Mouse (Mus musculus): Measurements from ENCODE around the gene Ero1l. TPM values are rescaled to one million over a fixed set of nuclear protein-coding genes. Genes with fewer than 3 reads are reported as not detected.

The Ero1l gene
- 80.1 and 112 TPM in 2 replicates for total RNA-seq (2023)

DNA sequence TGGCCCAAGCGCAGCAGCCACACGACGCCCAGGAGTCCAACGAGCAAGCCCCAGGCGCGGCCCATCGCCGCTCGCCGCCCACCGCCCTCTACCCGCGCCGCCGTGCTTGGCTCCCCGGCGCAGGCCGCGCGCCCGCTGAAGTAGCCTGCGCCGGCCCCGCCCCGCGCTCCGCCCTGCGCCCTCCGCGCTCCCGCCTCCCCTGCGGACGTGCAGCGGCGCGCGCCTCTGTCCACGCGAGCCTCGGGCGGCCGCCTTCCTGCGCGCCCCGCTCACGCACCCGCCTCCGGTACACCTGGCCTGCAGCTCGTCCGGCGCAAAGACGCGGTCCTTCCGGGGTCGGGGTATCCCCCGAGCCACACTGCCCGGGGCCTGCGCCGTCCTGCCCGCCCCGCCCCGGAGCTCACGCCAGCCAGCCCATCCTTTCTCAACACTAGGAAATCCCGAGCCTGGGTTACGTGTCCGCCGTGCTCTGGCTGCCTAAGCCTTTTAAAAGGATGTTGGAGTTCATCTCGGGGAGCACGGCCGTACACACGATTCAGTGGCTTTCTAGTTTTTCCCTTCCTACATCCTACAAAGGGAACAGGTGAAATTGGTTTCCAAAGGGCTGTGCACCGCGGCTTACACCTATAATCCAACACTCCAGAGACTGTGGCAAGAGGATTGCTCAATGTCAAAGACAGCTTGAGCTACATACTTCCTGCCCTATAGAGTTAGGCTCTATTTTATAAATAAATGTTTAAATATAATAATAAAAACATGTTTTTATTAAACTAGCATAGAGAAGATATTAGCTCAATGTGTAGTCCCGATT lies at the start of gene Ero1l:
TSS of gene Ero1l (minus strand) at position 346 of the 811 bp plus-strand sequence.

GRCm38 (mm10) chr14:45350931-45351859 lies 32.6 kb upstream of the Ero1l start, which contains the start of gene Styx:
Styx (plus strand) TSS chr14:45351093.

GRCm38 (mm10) chr14:45329589-45330181 lies 11.1 kb upstream of the Ero1l start, which contains the start of gene Psmc6:
Psmc6 (plus strand) TSS chr14:45329788.

Other genes with a start within 250 kb of the Ero1l start
- 3.3 and 4.3 TPM in 2 replicates for gene Gpr137c, start 99.1 kb downstream of the Ero1l start, total RNA-seq (2023)
- gene Txndc16, start 98.4 kb downstream of the Ero1l start, total RNA-seq (2023), result 21.3 and 26.5 TPM in 2 replicates
- 72.0 and 82.5 TPM in 2 replicates for gene Psmc6, start 11.0 kb upstream of the Ero1l start, total RNA-seq (2023)
- 8.5 and 10.1 TPM in 2 replicates for gene Styx, start 32.3 kb upstream of the Ero1l start, total RNA-seq (2023)
- 4.0 and 4.2 TPM in 2 replicates for gene Gnpnat1, start 86.1 kb upstream of the Ero1l start, total RNA-seq (2023)
- not detected in 2 replicates for gene Fermt2, start 211.3 kb upstream of the Ero1l start, total RNA-seq (2023)

Measured in neutrophil, adult 65 days (primary cell).